Mouse (Mus musculus) B cell, adult 67 days (primary cell): Measurements from ENCODE around the gene Olfr108. TPM values are rescaled to one million over a fixed set of nuclear protein-coding genes. Genes with fewer than 3 reads are reported as not detected.

Experiments
- total RNA-seq, 2 experiments: library from RNA; stranded (reverse); gene quantifications; 4 replicates each; pipeline ENCODE4 v1.2.4; 2023

The Olfr108 gene
- not detected for total RNA-seq

GRCm38 (mm10) chr17:37445180-37445579 lies at the start of gene Olfr108:
Gene Olfr108 (plus strand): TSS chr17:37445480.

GRCm38 (mm10) chr17:37398926-37399325 lies 46.4 kb upstream of the Olfr108 start, which contains the start of gene Olfr107:
Gene Olfr107 (plus strand): TSS chr17:37399226.

GRCm38 (mm10) chr17:37458616-37459015 lies 13.3 kb downstream of the Olfr108 start, which contains the start of gene Olfr109:
Gene Olfr109 (plus strand): TSS chr17:37458916.

GRCm38 (mm10) chr17:37483452-37483851 lies 38.2 kb downstream of the Olfr108 start, which contains the start of gene H2-M2:
Gene H2-M2 (minus strand): TSS chr17:37483552.

GRCm38 (mm10) chr17:37491930-37492518 lies 46.7 kb downstream of the Olfr108 start, which contains the start of gene Olfr110:
Gene Olfr110 (plus strand): TSS chr17:37492468.

Other genes starting within 250 kb of the Olfr108 start
- not detected for gene Olfr94, start 244.5 kb upstream of the Olfr108 start, total RNA-seq
- gene Olfr95, start 232.4 kb upstream of the Olfr108 start, total RNA-seq, result not detected
- gene Olfr96, start 225.3 kb upstream of the Olfr108 start, total RNA-seq, result not detected
- not detected for gene Olfr97, start 208.2 kb upstream of the Olfr108 start, total RNA-seq
- gene Olfr98, start 181.7 kb upstream of the Olfr108 start, total RNA-seq, result not detected
- 10 to 100 TPM; 49.0 to 49.1 TPM for gene H2-M3, start 175.3 kb upstream of the Olfr108 start, total RNA-seq
- gene Olfr99, start 162.0 kb upstream of the Olfr108 start, total RNA-seq, result not detected
- not detected for gene Olfr101, start 141.2 kb upstream of the Olfr108 start, total RNA-seq
- gene Olfr102, start 128.4 kb upstream of the Olfr108 start, total RNA-seq, result not detected
- not detected for gene Olfr103, start 105.8 kb upstream of the Olfr108 start, total RNA-seq
- not detected for gene Olfr104-ps, start 85.9 kb upstream of the Olfr108 start, total RNA-seq
- not detected for gene Olfr105-ps, start 66.4 kb upstream of the Olfr108 start, total RNA-seq
- gene Olfr106-ps, start 55.1 kb upstream of the Olfr108 start, total RNA-seq, result not detected
- not detected for gene Olfr107, start 46.3 kb upstream of the Olfr108 start, total RNA-seq
- not detected for gene Olfr109, start 13.4 kb downstream of the Olfr108 start, total RNA-seq
- gene H2-M2, start 38.1 kb downstream of the Olfr108 start, total RNA-seq, result not detected
- gene Olfr110, start 47.0 kb downstream of the Olfr108 start, total RNA-seq, result not detected
- not detected for gene Olfr111, start 62.5 kb downstream of the Olfr108 start, total RNA-seq
- gene Olfr112, start 124.0 kb downstream of the Olfr108 start, total RNA-seq, result not detected
- gene Olfr113, start 132.2 kb downstream of the Olfr108 start, total RNA-seq, result not detected
- not detected for gene Olfr114, start 147.3 kb downstream of the Olfr108 start, total RNA-seq
- gene Olfr115, start 181.6 kb downstream of the Olfr108 start, total RNA-seq, result not detected
- not detected for gene Olfr116, start 181.7 kb downstream of the Olfr108 start, total RNA-seq
- not detected for gene Olfr117, start 218.3 kb downstream of the Olfr108 start, total RNA-seq
- not detected for gene Olfr118, start 221.5 kb downstream of the Olfr108 start, total RNA-seq